Mouse (Mus musculus): Measurements from ENCODE around the gene Bmp6. TPM values are rescaled to one million over a fixed set of nuclear protein-coding genes. Genes with fewer than 3 reads are reported as not detected.

Bmp6 gene
- total RNA-seq, 2 experiments from 2014 or later, result not detected

GRCm38 (mm10) chr13:38353420-38354255 lies 8.7 kb downstream of the Bmp6 start:
- ATAC-seq (replicated peaks; ENCODE audit: poor library complexity), result no peak

DNA sequence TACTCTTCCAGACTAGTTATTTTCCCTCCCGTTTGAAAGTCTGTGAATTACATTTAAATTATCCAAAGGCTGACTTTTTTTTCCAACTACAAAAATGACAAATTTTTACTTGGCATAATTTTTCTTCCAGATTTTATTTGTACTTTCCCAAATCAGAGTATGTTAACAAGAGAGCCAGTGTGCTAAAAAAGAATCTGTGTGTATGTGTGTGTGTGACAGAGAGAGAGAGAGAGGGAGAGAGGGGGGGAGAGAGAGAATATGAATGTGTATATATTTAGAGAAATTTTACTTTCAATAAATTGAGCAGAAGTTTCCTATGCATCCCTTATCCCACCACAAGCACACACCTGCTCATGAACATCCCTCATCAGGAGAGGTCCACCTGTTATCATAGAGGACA lies 9.4 kb downstream of the Bmp6 start:
- ATAC-seq (replicated peaks; ENCODE audit: poor library complexity), result no peak

GRCm38 (mm10) chr13:38359045-38359444 lies 14.1 kb downstream of the Bmp6 start:
- no peak for ATAC-seq (replicated peaks; ENCODE audit: poor library complexity)

GRCm38 (mm10) chr13:38362751-38363150 lies 17.8 kb downstream of the Bmp6 start:
- no peak for ATAC-seq (replicated peaks; ENCODE audit: poor library complexity)

- no peak for ATAC-seq (replicated peaks; ENCODE audit: poor library complexity)
Measured at GRCm38 (mm10) chr13:38363869-38364268, 19.0 kb downstream of the Bmp6 start.

- ATAC-seq (replicated peaks; ENCODE audit: poor library complexity), result no peak
Measured at GRCm38 (mm10) chr13:38369624-38370023, 24.7 kb downstream of the Bmp6 start.

DNA sequence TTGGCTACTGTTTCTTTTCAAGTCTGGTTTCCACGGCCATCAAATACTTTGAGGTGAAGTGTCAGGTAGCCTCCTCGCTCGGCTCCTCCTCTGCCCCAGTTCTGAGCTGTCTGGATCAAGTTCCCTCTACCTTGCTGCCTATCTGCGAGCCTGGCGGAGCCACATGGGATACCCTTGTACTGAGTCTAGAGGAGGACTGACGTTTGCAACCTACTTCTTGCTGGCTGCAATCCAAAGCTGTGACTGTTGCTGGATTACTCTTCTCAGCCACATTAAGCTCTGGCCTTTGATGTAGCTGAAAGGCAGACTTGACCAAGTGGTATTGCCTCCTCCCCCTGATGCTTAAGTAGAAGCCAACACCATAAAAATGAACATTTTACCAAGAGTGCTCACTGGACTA lies 31.2 kb downstream of the Bmp6 start:
- ATAC-seq (replicated peaks; ENCODE audit: poor library complexity), result no peak

DNA sequence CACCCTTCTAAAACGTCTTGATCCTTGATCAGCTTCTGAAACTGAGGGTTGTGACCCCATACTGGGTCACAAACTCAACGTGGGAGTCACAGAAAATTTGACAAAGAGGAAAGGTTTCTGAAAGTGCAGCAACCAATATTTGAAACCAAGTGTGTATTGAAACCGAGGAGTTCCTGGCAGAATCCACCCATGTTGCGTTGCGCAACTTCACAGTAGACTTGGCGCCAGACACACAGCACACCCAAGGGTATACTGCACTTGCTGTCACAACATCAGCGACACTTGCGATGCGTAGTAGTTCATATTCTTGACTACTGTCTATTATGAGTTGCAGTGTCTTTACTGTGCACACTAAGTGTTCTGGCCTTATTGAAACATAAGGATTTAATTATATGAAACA lies 32.4 kb downstream of the Bmp6 start:
- ATAC-seq (replicated peaks; ENCODE audit: poor library complexity), result no peak

GRCm38 (mm10) chr13:38379806-38380205 lies 34.9 kb downstream of the Bmp6 start:
- ATAC-seq (replicated peaks; ENCODE audit: poor library complexity), result no peak

DNA sequence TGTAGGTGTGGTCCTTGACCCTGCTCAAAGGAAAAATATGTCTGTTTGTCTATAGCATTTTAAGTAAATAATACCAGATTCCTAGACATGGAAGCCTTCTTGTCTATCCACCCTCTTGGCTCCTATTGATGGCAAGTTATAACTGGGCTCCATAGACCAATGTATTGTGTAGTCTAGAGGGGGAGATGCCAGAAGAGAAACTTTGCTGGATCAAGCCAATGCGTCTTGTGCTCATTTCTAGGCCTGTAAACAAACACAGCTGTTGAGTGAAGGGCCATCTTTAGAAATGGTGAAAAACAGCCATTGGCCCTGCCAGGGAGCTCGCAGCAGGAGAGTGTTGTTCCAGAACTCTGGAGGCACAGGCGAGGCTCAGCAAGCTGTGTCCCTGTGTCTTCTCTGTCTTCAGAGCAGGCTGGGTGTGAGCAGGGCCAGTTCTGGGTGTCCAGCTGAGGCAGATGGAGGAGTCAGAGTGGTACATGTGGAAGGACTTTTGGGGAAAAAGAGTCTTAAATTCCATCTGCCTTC lies 41.2 kb downstream of the Bmp6 start:
- no peak for ATAC-seq (replicated peaks; ENCODE audit: poor library complexity)

GRCm38 (mm10) chr13:38387453-38388040 lies 42.6 kb downstream of the Bmp6 start:
- no peak for ATAC-seq (replicated peaks; ENCODE audit: poor library complexity)

- ATAC-seq (replicated peaks; ENCODE audit: poor library complexity), result no peak
Measured at GRCm38 (mm10) chr13:38393444-38393843, 48.5 kb downstream of the Bmp6 start.

- ATAC-seq (replicated peaks; ENCODE audit: poor library complexity), result no peak
Measured at GRCm38 (mm10) chr13:38395026-38395425, 50.1 kb downstream of the Bmp6 start.

DNA sequence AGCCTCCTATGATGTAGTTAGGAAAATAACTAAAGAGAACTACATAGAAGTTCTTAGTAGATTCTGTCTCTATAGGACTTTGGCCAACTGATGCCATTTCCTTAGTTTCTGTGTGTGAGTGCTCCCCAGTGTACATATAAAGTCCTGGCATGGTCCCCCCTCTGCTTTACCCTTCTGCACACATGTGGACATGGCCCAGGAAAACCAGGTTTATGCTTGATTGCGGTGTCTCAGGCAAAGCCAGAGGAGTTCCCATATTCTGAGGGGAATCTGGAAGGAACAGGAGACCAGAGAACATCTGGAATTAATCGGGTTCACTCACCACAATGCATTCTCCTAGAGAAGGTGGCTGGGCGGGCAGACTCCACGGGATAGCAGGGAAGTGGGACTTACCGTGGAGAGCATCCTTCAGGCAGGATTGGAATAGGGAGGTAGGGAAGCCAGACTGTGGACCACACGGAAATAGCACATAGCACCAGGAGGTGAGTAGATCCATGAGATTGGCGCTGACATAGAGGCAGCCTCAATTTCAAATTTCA lies 52.2 kb downstream of the Bmp6 start:
- ATAC-seq (replicated peaks; ENCODE audit: poor library complexity), result no peak

DNA sequence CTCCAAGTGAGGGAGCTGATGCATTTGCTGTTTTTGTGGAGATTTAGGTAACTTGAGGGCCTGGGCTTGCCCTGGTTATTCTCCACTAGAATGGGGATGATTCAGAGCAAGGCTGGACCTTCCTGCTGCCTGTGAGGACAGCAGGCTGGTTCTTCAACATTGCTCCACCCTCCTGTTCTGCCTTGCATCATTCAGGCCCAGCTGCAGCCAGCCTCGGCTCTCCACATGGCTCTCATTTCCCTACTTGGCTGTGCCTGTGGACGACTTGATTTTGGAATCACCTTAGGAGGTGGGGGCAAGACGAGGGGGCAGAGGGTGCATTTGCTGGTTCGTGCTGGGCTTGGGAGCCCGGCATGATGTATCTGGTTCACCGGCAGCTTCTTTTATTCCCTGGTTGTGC lies 53.8 kb downstream of the Bmp6 start:
- no peak for ATAC-seq (replicated peaks; ENCODE audit: poor library complexity)

DNA sequence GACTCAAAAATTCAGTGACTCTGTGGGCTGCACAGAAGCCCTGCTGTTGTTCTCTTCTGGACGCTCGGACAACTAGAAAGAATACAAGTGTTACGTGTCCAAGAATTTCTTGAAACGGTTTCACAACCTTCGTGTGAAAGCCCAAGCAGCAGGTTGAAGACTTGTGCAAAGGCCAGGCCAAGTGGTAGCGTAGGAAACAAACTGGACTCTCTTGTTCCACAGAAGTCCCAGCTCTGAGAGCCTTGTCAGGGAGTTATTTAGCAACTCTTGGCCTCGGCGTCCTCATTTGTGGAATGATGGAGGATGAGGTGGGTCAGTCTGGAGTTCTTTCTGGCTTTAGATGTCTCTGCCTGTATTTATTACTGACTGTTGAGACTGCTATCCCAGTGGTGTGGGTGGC lies 55.8 kb downstream of the Bmp6 start:
- no peak for ATAC-seq (replicated peaks; ENCODE audit: poor library complexity)

- ATAC-seq (replicated peaks; ENCODE audit: poor library complexity), result no peak
Measured at GRCm38 (mm10) chr13:38407611-38408315, 62.9 kb downstream of the Bmp6 start.

DNA sequence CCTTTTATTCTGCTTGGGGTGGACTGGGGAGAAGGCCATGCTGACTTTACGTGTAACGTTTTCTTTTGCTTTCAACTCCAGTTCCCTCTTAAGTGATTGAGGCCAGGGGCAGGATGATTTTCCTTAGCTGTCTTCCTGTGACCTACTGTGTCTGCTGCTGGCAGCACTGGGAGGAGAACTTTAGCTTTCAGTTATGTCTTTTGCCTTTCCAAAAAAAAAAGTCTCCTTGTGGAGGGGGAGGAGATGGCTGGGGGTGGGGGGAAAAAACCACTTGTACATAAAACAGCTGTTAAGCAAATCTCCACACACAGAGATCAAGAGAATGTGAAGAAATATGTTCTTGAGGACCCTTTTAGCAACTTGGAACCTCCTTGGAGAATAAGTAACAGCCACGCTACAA lies 63.7 kb downstream of the Bmp6 start:
- ATAC-seq (replicated peaks; ENCODE audit: poor library complexity), result no peak

- ATAC-seq (replicated peaks; ENCODE audit: poor library complexity), result no peak
Measured at GRCm38 (mm10) chr13:38410322-38410865, 65.5 kb downstream of the Bmp6 start.

GRCm38 (mm10) chr13:38419781-38420180 lies 74.9 kb downstream of the Bmp6 start:
- no peak for ATAC-seq (replicated peaks; ENCODE audit: poor library complexity)

DNA sequence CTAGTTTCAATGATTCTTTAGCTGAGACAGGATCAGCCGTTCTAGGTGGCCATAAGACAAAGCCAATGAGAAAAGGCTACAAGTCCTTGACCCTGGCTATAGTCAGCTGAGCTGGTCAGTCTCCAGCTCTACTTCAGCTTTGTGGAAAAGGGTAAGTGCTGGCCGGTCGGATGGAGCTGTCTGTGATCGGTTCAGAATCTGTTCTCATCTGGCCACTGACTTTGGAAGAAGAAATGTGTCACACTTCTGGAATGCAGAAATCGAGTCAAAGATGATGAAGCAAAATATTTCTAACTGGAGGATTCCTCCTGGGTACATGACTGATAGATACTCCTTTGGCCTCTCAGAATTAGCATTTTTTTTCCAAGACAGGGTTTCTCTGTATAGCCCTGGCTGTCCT lies 77.6 kb downstream of the Bmp6 start:
- ATAC-seq (replicated peaks; ENCODE audit: poor library complexity), result no peak

Measured in megakaryocyte progenitor cell, adult 5-6 weeks (primary cell).